Mouse (Mus musculus) stomach, embryonic 15.5 days (tissue): ENCODE measurements at regions not wholly inside any gene's neighbourhood (a gene's known extent, or its start where the extent isn't known, plus 50 kb on each side); places are given as distances from the start of the nearest gene placed in this dataset.
A peak's percentile ranks its signal among the peaks of the same experiment; 100 is the strongest.

Source experiments
- ATAC-seq: fragments of 200-750 bp; cut with Nextera tagmentation; 2 replicates; pipeline ENCODE4 v1.8.0; 2017; ENCODE audit warnings: low read depth, moderate number of reproducible peaks, moderate TSS enrichment; ENCODE audit not compliant: insufficient read depth, low FRiP score
- H3K27ac ChIP-seq: fragments of 300-500 bp; sonication (generic); 2 replicates; pipeline ENCODE4 v1.5.1; 2015; ENCODE audit warnings: mild to moderate bottlenecking, inconsistent platforms
- H3K27me3 ChIP-seq: fragments of 300-500 bp; sonication (generic); replicated peaks from 2 replicates; pipeline ENCODE4 v1.6.1; 2015; ENCODE audit warnings: inconsistent platforms
- H3K36me3 ChIP-seq: fragments of 300-500 bp; sonication (generic); 2 replicates; pipeline ENCODE4 v1.6.1; 2015; ENCODE audit warnings: inconsistent platforms
- H3K4me1 ChIP-seq: fragments of 300-500 bp; sonication (generic); 2 replicates; pipeline ENCODE4 v1.6.1; 2015; ENCODE audit warnings: inconsistent platforms
- H3K4me2 ChIP-seq: fragments of 300-500 bp; sonication (generic); 2 replicates; pipeline ENCODE4 v1.6.1; 2015; ENCODE audit warnings: mild to moderate bottlenecking, inconsistent platforms
- H3K4me3 ChIP-seq: fragments of 300-500 bp; sonication (generic); replicated peaks from 2 replicates; pipeline ENCODE4 v1.5.1; 2015; ENCODE audit warnings: inconsistent platforms
- H3K9ac ChIP-seq: fragments of 300-500 bp; sonication (generic); 2 replicates; pipeline ENCODE4 v1.6.1; 2015; ENCODE audit warnings: inconsistent platforms
- H3K9me3 ChIP-seq: fragments of 300-500 bp; sonication (generic); 2 replicates; pipeline ENCODE4 v1.6.1; 2016; ENCODE audit warnings: inconsistent platforms
- WGBS: fragments of 180-500 bp; shearing (Covaris S2); methylation state at CpG from one replicate; pipeline ENCODE4 v1.1.7; 2015; 5-methylcytosine and 5-hydroxymethylcytosine counted together

DNA sequence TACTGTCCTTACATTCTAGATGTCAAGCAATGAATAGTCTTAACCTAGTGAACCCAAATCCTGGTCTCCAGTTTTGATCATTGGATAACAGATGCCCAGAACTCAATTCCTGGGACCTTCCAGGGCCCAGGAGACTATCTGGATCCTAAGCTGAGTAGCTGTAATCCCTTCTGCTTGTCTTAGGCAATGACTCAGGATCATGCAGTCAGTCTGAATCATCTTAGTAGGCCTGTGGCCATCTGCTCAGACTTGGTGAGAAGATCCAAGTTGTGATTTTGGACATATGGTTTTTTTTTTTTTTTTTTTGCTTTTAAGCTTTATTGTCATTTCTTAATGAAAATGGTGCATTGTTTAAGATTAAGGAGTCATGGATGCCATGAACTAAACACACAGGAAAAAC lies 95.9 kb downstream of the Otud1 start:
- no peak for ATAC-seq
- Histone ChIP-seq H3K4me1 (no peaks in the 10 kb centered on the region), H3K9ac (no peak overlapping the region), H3K36me3 (no peaks in the 10 kb centered on the region), H3K27me3 (no peaks in the 10 kb centered on the region), H3K4me3 (no peak overlapping the region), H3K27ac (no peak overlapping the region), H3K9me3 (no peaks in the 10 kb centered on the region), H3K4me2 (no peak overlapping the region)

- WGBS: 63% methylated on average over 4 of the region's 4 CpGs
- Histone ChIP-seq H3K27ac (no peak overlapping the region), H3K36me3 (no peaks in the 10 kb centered on the region), H3K4me2 (no peak overlapping the region), H3K9ac (no peak overlapping the region), H3K9me3 (no peaks in the 10 kb centered on the region), H3K4me1 (no peaks in the 10 kb centered on the region), H3K27me3 (no peaks in the 10 kb centered on the region), H3K4me3 (no peak overlapping the region)
- no peak for ATAC-seq
Measured at GRCm38 (mm10) chr2:19757910-19758309, 100.4 kb downstream of the Otud1 start.

DNA sequence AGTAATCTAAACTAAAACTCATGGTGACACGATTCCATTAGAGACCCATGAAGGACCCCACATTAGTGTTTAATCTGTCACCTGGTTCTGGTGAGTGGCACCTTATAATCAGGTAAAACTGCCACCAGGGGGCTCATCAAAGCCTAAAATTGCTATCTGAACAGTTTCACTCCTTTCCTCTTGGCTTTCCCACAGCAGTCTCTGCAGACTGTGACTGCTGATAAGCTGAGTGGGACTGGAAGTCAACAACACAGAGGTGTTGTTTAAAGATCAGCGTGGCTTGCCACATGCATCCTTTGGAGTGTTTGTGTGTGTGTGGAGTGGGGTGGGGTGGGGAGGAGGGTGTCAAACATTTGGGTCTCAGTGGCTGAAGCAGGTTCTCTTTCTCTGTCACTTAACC lies 101.6 kb downstream of the Otud1 start:
- Histone ChIP-seq H3K9me3 (no peaks in the 10 kb centered on the region), H3K4me3 (no peak overlapping the region), H3K27me3 (no peaks in the 10 kb centered on the region), H3K4me2 (no peak overlapping the region), H3K4me1 (no peaks in the 10 kb centered on the region), H3K9ac (no peak overlapping the region), H3K27ac (no peak overlapping the region), H3K36me3 (no peaks in the 10 kb centered on the region)
- WGBS: 21% methylated on average over 2 of the region's 2 CpGs
- no peak for ATAC-seq

DNA sequence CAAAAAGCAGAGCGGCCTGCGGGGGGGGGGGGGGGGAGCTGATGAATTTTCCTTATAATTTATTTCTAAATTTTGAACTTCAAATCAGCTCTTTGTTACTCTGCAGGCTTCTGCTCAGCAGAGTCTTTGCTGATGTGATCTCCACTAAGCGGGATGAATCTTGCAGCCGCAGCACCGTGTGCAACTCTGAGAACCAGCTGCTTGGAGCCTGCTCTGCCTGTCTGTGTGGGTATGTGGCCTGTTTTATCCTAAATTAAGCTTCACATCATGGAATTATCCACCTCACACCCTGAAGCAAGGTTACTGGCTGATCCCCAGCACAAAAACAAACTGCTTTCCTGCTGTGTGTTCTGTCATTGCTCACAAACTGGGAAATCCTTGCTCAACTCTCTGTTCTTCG lies 102.0 kb downstream of the Otud1 start:
- Histone ChIP-seq H3K27me3 (no peaks in the 10 kb centered on the region), H3K9ac (no peak overlapping the region), H3K4me1 (no peaks in the 10 kb centered on the region), H3K4me3 (no peak overlapping the region), H3K4me2 (no peak overlapping the region), H3K27ac (no peak overlapping the region), H3K9me3 (no peaks in the 10 kb centered on the region), H3K36me3 (no peaks in the 10 kb centered on the region)
- WGBS: 73% methylated on average over 4 of the region's 6 CpGs
- no peak for ATAC-seq

DNA sequence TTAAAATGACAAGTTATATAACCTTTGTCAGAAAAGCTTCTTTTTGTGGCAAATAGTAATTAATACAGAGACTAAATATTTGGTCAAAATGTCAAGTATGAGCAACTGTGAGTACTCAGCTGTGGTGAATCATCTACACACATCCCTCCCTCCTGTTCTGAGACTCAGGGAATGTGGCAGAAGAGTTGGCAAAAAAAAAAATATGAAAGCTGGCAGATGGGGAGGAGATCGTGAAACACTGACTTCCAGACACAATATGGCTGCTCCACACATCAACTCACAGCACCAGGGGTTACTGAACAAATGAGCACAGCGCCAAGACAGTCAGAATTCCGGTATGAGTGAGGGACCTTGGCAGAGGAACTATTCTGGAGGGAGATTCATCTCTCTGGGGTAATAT lies 105.4 kb downstream of the Otud1 start:
- H3K4me3 ChIP-seq: no peak overlapping the region
- H3K36me3 ChIP-seq: no peaks in the 10 kb centered on the region
- no peak for ATAC-seq
- no peaks in the 10 kb centered on the region for H3K9me3 ChIP-seq
- H3K27ac ChIP-seq: no peak overlapping the region
- no peak overlapping the region for H3K4me2 ChIP-seq
- no peaks in the 10 kb centered on the region for H3K27me3 ChIP-seq
- H3K4me1 ChIP-seq: no peaks in the 10 kb centered on the region
- H3K9ac ChIP-seq: no peak overlapping the region
- WGBS: 47% methylated on average over 3 of the region's 3 CpGs

- Histone ChIP-seq H3K9me3 (no peaks in the 10 kb centered on the region), H3K9ac (no peak overlapping the region), H3K27ac (no peak overlapping the region), H3K36me3 (no peaks in the 10 kb centered on the region), H3K4me1 (no peaks in the 10 kb centered on the region), H3K4me2 (no peak overlapping the region), H3K27me3 (no peaks in the 10 kb centered on the region), H3K4me3 (no peak overlapping the region)
- no peak for ATAC-seq
- 92% methylated on average over 2 of the region's 2 CpGs for WGBS
Measured at GRCm38 (mm10) chr2:19784913-19785312, 124.7 kb upstream of the Etl4 start.

- no peak overlapping the region for H3K4me2 ChIP-seq
- H3K27ac ChIP-seq: no peak overlapping the region
- H3K36me3 ChIP-seq: no peaks in the 10 kb centered on the region
- H3K4me1 ChIP-seq: no peaks in the 10 kb centered on the region
- H3K4me3 ChIP-seq: no peak overlapping the region
- no peaks in the 10 kb centered on the region for H3K27me3 ChIP-seq
- no peak for ATAC-seq
- no peak overlapping the region for H3K9ac ChIP-seq
- H3K9me3 ChIP-seq: no peaks in the 10 kb centered on the region
- 83% methylated on average over 6 of the region's 6 CpGs for WGBS
Measured at GRCm38 (mm10) chr2:19785663-19786260, 123.8 kb upstream of the Etl4 start.

DNA sequence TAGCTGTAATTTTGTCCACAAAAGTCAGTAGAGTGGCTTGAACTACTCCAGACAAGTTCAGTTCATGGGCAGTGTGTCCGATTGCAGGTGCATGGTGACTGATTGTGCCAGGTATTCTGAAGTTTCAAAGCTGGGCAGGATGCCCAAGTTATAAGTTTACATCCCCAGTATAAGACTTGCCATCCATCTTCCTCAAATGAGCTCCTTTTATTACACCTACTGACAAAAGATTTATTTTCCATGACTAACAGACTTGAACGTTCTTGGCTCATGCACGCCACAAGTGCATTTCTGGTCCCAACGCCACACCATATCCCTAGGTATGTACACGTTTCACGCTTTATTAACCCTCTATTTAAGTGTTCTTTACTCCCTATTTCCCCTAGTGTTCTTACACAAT lies 117.4 kb upstream of the Etl4 start:
- Histone ChIP-seq H3K27me3 (no peaks in the 10 kb centered on the region), H3K36me3 (no peaks in the 10 kb centered on the region), H3K4me2 (no peak overlapping the region), H3K9me3 (no peaks in the 10 kb centered on the region), H3K27ac (no peak overlapping the region), H3K9ac (no peak overlapping the region), H3K4me1 (no peaks in the 10 kb centered on the region), H3K4me3 (no peak overlapping the region)
- 60% methylated on average over 6 of the region's 6 CpGs for WGBS
- no peak for ATAC-seq

- Histone ChIP-seq H3K4me3 (no peak overlapping the region), H3K9me3 (no peaks in the 10 kb centered on the region), H3K4me2 (no peak overlapping the region), H3K4me1 (no peaks in the 10 kb centered on the region), H3K27ac (no peak overlapping the region), H3K27me3 (no peaks in the 10 kb centered on the region), H3K36me3 (no peaks in the 10 kb centered on the region), H3K9ac (no peak overlapping the region)
- ATAC-seq: peak; percentile 43; the same call in 1 of the 2 replicates
- WGBS: 23% methylated on average over 2 of the region's 2 CpGs
Measured at GRCm38 (mm10) chr2:19796790-19797189, 112.8 kb upstream of the Etl4 start.
